Mouse (Mus musculus): ENCODE results near the gene Slc38a6.

DNA sequence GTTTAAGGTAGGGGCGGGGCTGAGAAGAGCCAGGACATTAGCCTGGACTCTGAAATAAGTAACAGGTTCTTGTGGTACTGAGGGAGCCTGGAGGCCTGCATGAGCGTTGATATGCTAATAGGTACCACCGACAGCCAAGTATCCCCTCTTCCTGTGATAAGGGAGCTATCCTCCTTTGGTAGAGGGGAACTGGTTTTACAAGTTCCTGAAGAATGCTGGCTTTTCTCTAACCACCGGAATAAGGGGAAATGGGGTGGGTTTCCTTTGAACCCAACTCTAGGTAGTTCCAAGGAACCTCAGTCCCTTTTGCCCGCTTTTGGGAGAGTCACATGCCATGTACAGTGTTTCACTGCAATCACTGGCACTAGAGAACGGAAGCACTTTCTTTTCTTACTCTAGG lies 98.2 kb downstream of the Slc38a6 start:
- TF ChIP-seq POLR2A (IDR thresholded peaks at IDR 0.05; ENCODE audit: low read depth, low read length) (no peak), RAD21 (IDR thresholded peaks at IDR 0.05; ENCODE audit: low read depth, low read length) (no peak), CTCF (conservative IDR thresholded peaks at IDR 0.05 in 1 of 2, IDR thresholded peaks at IDR 0.05 in 1 of 2; ENCODE audit: low read depth in 2 of 2, low read length in 2 of 2) (no peak), MAX (IDR thresholded peaks at IDR 0.05; ENCODE audit: low read length) (no peak), EP300 (IDR thresholded peaks at IDR 0.05; ENCODE audit: low read length) (no peak), TCF12 (IDR thresholded peaks at IDR 0.05; ENCODE audit: low read depth, low read length) (no peak)
